Mouse (Mus musculus): ENCODE results near the gene Prune1.

DNA sequence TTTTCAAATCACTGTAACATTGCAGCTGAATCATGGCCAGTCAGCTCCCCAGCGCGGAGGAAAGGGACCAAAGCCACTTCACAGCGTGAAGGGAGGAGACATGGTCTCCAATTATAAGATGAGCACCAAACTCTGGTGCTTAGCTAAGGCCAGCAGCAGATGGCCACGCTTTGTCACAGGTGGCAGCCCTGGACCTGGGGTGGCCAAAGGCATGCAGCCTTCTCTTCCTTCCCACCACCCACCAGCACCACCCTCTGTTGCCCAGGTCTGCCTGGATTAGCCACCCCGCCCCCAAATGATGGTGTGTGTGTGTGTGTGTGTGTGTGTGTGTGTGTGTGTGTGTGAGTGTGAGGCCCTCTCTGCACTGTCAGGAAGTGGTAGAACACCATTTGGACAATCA is 8.4 kb downstream of the Prune1 start:
- TF ChIP-seq POLR2A (IDR thresholded peaks at IDR 0.05; ENCODE audit: low read depth, low read length) (no peak), CTCF (IDR thresholded peaks at IDR 0.05; ENCODE audit: borderline replicate concordance, insufficient read depth, low read length) (no peak)
